Mouse (Mus musculus): Measurements from ENCODE around the gene Crygf. TPM values are rescaled to one million over a fixed set of nuclear protein-coding genes. Genes with fewer than 3 reads are reported as not detected.
"Not testable (repeated sequence)": the region's sequence is repeated elsewhere in the genome, so short reads cannot be mapped to it uniquely, and the experiment has no call there.

Gene Crygf
- not detected in 2 replicates for polyA plus RNA-seq (2015; fragmentation: Nextera tagmentation; extraction: Ambion mirVana)

- 64% methylated on average over 4 of the region's 4 CpGs for WGBS (ENCODE audit: insufficient replicate concordance)
- no peak within 1 kb of the TSS for H3K27ac ChIP-seq (replicated peaks)
- H3K9ac ChIP-seq = no peak within 1 kb of the TSS
These were observed at the start of gene Crygf for GRCm38 (mm10) chr1:65926294-65926693. Gene Crygf, plus strand, starts transcription at chr1:65926520.

GRCm38 (mm10) chr1:65925361-65926210, 734 bp upstream of the Crygf start:
- no peaks in the 10 kb centered on the region for H3K27me3 ChIP-seq

More at GRCm38 (mm10) chr1:65926294-65926693, at the start of gene Crygf:
- H3K27me3 ChIP-seq = no peaks in the 10 kb centered on the region
- no peaks in the 10 kb centered on the region for H3K36me3 ChIP-seq (replicated peaks)
- H3K4me3 ChIP-seq (replicated peaks) = no peak within 1 kb of the TSS
- H3K4me1 ChIP-seq (replicated peaks) = no peaks in the 10 kb centered on the region
- H3K9me3 ChIP-seq (replicated peaks) = no peaks in the 10 kb centered on the region
- no peak for ATAC-seq (ENCODE audit: insufficient read depth)
- no peak within 1 kb of the TSS for H3K4me2 ChIP-seq

GRCm38 (mm10) chr1:65926696-65927095, 376 bp downstream of the Crygf start:
- WGBS (ENCODE audit: insufficient replicate concordance) = 64% methylated on average over 11 of the region's 11 CpGs
- H3K36me3 ChIP-seq (replicated peaks); H3K9ac ChIP-seq; H3K4me2 ChIP-seq; H3K9me3 ChIP-seq (replicated peaks); H3K27ac ChIP-seq (replicated peaks); ATAC-seq (ENCODE audit: insufficient read depth); H3K27me3 ChIP-seq; H3K4me3 ChIP-seq (replicated peaks); H3K4me1 ChIP-seq (replicated peaks): not testable (repeated sequence)

More at GRCm38 (mm10) chr1:65925361-65926210, 734 bp upstream of the Crygf start:
- H3K4me3 ChIP-seq (replicated peaks) = no peak overlapping the region
- H3K4me2 ChIP-seq = no peak overlapping the region
- no peak overlapping the region for H3K27ac ChIP-seq (replicated peaks)
- no peaks in the 10 kb centered on the region for H3K9me3 ChIP-seq (replicated peaks)
- H3K36me3 ChIP-seq (replicated peaks) = no peaks in the 10 kb centered on the region
- WGBS (ENCODE audit: insufficient replicate concordance) = 49% methylated on average over 6 of the region's 6 CpGs
- no peak overlapping the region for H3K9ac ChIP-seq
- no peaks in the 10 kb centered on the region for H3K4me1 ChIP-seq (replicated peaks)
- ATAC-seq (ENCODE audit: insufficient read depth) = no peak

DNA sequence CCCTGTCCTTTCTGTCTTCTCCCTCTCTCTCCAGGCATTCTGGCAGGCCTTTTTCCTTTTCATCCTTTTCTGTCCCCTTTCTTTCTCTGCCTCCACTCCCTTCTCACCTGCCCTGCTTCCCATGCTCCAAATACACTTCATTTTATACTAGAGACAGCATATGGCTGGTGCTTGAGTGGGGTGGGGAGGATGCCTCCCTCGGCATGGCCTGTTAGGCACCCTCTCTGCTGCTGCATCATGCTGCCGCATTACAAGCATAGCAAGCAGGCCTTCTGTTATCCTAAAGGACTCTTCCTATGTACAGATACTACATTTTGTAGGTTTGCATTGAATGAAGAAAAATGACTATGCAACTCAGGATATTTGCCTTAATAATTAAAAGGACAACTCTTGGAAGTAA, 3.7 kb downstream of the Crygf start:
- no peak overlapping the region for H3K4me3 ChIP-seq (replicated peaks)
- 60% methylated on average over 2 of the region's 2 CpGs for WGBS (ENCODE audit: insufficient replicate concordance)
- no peaks in the 10 kb centered on the region for H3K4me1 ChIP-seq (replicated peaks)
- no peak for ATAC-seq (ENCODE audit: insufficient read depth)
- H3K9ac ChIP-seq = no peak overlapping the region
- no peaks in the 10 kb centered on the region for H3K9me3 ChIP-seq (replicated peaks)
- no peak overlapping the region for H3K27ac ChIP-seq (replicated peaks)
- no peak overlapping the region for H3K4me2 ChIP-seq
- no peaks in the 10 kb centered on the region for H3K27me3 ChIP-seq
- H3K36me3 ChIP-seq (replicated peaks) = no peaks in the 10 kb centered on the region

- 58% methylated on average over 4 of the region's 4 CpGs for WGBS (ENCODE audit: insufficient replicate concordance)
- Histone ChIP-seq H3K9me3 (replicated peaks) (no peaks in the 10 kb centered on the region), H3K9ac (no peak overlapping the region), H3K4me3 (replicated peaks) (no peak overlapping the region), H3K27me3 (no peaks in the 10 kb centered on the region), H3K36me3 (replicated peaks) (no peaks in the 10 kb centered on the region), H3K4me2 (no peak overlapping the region), H3K4me1 (replicated peaks) (no peaks in the 10 kb centered on the region), H3K27ac (replicated peaks) (no peak overlapping the region)
- no peak for ATAC-seq (ENCODE audit: insufficient read depth)
These were observed 5.9 kb downstream of the Crygf start for GRCm38 (mm10) chr1:65932091-65932812.

Other genes starting within 250 kb of the Crygf start
- gene Map2, start 248.8 kb downstream of the Crygf start, polyA plus RNA-seq (2015; fragmentation: Nextera tagmentation; extraction: Ambion mirVana) = 1.3 and 1.8 TPM in 2 replicates